Mouse (Mus musculus) right cerebral cortex, postnatal 36 days (tissue): ENCODE results near the gene Slc2a6.

ENCODE experiments used
- DNase-seq, 2 experiments: peaks; one replicate each; pipeline ENCODE4 v3.0.0; 2022; ENCODE audit warnings: low spot score in 2 of 2, mixed read lengths in 1 of 2

Gene Slc2a6

GRCm38 (mm10) chr2:27036003-27036402, 8.2 kb upstream of the Slc2a6 start:
- no peak for DNase-seq

GRCm38 (mm10) chr2:27032361-27032760, 4.6 kb upstream of the Slc2a6 start:
- no peak for DNase-seq

- no peak for DNase-seq
Observed at GRCm38 (mm10) chr2:27028437-27029015, 728 bp upstream of the Slc2a6 start.

GRCm38 (mm10) chr2:27026857-27027617, 761 bp downstream of the Slc2a6 start:
- no peak for DNase-seq

GRCm38 (mm10) chr2:27026332-27026731, 1.5 kb downstream of the Slc2a6 start:
- no peak for DNase-seq

GRCm38 (mm10) chr2:27025545-27025944, 2.3 kb downstream of the Slc2a6 start:
- no peak for DNase-seq

- DNase-seq, result no peak
Observed at GRCm38 (mm10) chr2:27024136-27024535, 3.7 kb downstream of the Slc2a6 start.

- DNase-seq, result no peak
Observed at GRCm38 (mm10) chr2:27022612-27023011, 5.2 kb downstream of the Slc2a6 start.

GRCm38 (mm10) chr2:27021103-27021502, 6.7 kb downstream of the Slc2a6 start:
- DNase-seq, result no peak

- no peak for DNase-seq
Observed at GRCm38 (mm10) chr2:27019530-27019929, 8.3 kb downstream of the Slc2a6 start.

GRCm38 (mm10) chr2:27017802-27018201, 10.0 kb downstream of the Slc2a6 start:
- DNase-seq, result peak; percentile 55 to 59

GRCm38 (mm10) chr2:27009714-27010244, 18.0 kb downstream of the Slc2a6 start, which contains the start of gene Cacfd1:
Gene Cacfd1 (plus strand): TSS chr2:27009926.
- DNase-seq, result peak; percentile 76 to 78

- DNase-seq, result no peak
Observed at GRCm38 (mm10) chr2:27007701-27008100, 20.1 kb downstream of the Slc2a6 start.

GRCm38 (mm10) chr2:27006255-27006654, 21.5 kb downstream of the Slc2a6 start:
- DNase-seq, result peak in 1 of 2 experiments; percentile 56

GRCm38 (mm10) chr2:26997993-26998392, 29.8 kb downstream of the Slc2a6 start:
- DNase-seq, result no peak

GRCm38 (mm10) chr2:26997498-26997897, 30.3 kb downstream of the Slc2a6 start:
- no peak for DNase-seq

GRCm38 (mm10) chr2:26993936-26994335, 33.9 kb downstream of the Slc2a6 start:
- DNase-seq, result no peak

- no peak for DNase-seq
Observed at GRCm38 (mm10) chr2:26984640-26985039, 43.2 kb downstream of the Slc2a6 start.

GRCm38 (mm10) chr2:26984179-26984578, 43.6 kb downstream of the Slc2a6 start:
- DNase-seq, result no peak

GRCm38 (mm10) chr2:26980361-26980760, 47.4 kb downstream of the Slc2a6 start:
- no peak for DNase-seq

- DNase-seq, result no peak
Observed at GRCm38 (mm10) chr2:26973960-26974359, 53.8 kb downstream of the Slc2a6 start.

GRCm38 (mm10) chr2:26973116-26973515, 54.7 kb downstream of the Slc2a6 start, which contains the start of gene Adamts13:
Gene Adamts13 (plus strand): TSS chr2:26973416.
- no peak for DNase-seq
